Mouse (Mus musculus) 416B (cell line): ENCODE measurements at regions not wholly inside any gene's neighbourhood (a gene's known extent, or its start where the extent isn't known, plus 50 kb on each side); places are given as distances from the start of the nearest gene placed in this dataset.

Source experiments
- DNase-seq: peaks from one replicate; pipeline ENCODE4 v3.0.0; 2011; ENCODE audit warnings: low read depth

DNA sequence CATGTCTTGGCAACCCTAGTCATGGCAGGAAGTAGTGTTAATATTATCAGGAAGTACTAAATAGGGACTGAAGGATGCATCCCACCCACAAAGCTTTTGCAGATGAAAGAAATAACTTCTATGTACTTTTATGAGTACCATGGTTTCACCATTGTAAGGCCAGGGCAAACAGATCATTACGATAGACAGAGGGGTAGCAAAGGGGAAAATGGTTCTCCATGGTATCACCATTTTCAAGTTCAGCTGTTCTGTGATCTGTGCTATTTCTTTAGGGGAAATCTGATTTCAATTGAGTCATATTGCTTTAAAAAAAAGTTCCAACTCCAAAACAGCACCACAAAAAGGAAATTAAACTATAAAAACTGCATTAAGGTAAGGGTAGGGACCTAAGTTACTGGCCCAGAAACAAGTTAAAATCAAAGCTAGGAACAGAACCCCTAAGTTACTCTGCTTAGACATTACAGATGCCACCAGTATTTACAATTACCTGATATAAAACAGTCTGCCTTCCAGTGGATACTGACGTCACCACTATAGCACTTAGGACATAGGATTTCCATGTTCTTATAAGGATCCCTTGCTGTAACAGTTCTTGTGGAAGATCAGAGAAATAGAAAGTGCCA lies 610.4 kb downstream of the Bcl11a start:
- DNase-seq, result no peak

DNA sequence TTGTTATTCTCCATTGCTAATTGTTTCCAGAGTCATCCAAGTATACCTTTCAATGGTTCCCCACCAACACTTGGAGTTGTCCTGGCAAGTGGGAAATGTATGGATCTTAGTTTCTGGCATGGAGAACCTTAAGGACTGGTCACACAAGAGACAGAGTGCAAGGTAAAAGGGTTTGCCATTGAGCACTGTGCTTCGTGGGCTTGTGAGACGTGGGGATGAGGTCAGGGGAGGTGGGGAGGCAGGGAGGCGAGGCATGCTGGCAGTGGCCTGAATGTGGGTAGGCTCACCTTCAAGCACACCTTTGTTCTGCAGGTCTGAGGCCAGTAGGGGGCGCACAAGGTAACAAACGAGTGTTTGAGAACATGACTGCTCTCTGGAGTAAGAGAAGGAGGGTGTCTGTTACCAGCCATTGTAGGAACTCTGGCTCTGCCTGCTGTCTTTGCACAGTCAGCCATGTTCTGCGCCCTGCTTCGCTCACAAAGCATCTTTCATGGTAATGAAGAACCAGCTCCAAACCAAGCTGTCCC lies 612.0 kb downstream of the Bcl11a start:
- peak; percentile 2 for DNase-seq

DNA sequence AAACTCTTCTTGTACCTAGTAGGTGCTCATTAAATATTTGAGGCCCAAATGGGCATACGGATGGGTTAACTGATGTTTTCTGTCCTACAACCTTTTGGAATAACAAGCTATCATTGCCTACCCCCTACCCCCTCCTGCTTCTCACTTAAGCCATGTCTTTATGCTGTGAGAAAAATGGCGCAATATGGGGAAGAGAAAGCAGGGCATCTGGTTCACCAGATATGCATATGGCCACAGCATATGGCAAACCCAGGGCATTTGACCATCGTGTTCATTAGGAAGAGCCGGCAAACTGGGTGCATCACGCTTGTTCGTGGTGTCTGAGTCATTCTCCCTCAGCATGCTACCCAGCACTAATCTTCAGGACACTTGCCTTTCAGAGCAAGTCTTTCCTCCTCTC lies 616.1 kb downstream of the Bcl11a start:
- no peak for DNase-seq

DNA sequence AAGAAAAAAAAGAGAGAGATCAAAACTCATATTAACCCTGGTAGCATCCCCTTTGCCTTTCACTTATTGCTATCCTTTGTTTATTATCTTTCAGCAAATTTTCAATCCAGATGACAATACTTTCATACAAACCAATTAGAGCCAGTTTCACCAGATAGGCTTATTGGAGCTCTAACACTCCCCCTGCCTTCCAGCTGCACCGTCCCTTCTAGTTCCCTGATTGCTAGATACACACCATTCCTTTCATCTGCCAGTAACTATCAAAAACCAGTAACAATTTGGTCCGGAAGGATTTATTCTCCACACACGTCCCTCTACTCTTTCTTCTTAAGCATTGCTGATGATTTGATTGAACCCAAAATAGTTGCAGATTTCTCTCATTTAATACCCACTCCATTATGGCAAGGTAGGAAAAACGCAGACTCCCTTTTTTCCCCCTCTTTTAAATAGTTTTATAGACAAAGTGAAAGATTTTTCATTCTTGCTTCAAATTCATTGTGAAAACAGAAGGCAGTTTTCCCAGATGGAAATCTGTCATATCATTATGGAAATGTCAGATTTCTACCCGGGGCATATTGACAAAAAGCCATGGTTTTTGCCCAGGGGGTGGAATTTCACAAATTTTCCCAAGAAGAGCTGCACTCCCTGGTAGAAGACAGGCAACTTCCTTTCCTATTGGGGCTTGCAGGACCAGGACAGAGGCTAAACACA lies 617.3 kb downstream of the Bcl11a start:
- no peak for DNase-seq

DNA sequence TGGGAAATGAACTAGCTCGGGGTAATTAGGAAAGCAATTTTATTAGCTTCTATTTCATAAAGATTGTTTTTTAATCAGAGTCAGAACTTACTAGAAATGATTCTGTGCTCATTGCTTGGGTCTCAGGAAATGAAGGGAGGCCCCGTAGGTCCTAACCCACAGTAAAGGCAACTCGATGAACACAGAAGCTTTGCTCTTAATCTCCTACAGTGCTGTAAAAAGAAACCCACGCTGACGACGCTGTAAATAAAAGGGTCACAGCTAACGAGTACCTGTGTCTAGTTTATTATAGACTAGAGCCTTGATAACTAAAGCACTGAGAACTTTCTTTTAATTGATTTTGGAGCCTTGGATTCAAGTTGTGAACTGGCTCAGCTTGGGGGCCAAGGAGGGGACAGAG lies 618.7 kb downstream of the Bcl11a start:
- DNase-seq, result no peak

DNA sequence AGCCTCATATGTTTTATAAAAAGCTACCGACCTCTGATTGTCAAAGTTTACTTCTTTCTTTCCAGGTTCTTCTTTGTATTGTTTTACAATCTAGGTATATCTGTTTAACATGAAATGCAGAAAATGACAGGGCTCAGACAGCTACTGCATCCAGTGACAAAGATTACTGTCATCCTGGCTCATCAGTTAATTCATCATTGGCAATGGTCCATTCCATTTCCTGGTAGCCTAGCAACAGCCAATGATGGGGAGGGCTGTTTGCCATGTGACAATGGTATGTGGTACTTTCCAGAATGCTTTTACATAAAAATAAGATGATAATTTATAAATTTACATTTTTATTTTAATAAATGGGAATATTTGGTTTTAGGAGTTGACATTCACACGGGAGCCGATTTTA lies 630.9 kb downstream of the Bcl11a start:
- no peak for DNase-seq

DNA sequence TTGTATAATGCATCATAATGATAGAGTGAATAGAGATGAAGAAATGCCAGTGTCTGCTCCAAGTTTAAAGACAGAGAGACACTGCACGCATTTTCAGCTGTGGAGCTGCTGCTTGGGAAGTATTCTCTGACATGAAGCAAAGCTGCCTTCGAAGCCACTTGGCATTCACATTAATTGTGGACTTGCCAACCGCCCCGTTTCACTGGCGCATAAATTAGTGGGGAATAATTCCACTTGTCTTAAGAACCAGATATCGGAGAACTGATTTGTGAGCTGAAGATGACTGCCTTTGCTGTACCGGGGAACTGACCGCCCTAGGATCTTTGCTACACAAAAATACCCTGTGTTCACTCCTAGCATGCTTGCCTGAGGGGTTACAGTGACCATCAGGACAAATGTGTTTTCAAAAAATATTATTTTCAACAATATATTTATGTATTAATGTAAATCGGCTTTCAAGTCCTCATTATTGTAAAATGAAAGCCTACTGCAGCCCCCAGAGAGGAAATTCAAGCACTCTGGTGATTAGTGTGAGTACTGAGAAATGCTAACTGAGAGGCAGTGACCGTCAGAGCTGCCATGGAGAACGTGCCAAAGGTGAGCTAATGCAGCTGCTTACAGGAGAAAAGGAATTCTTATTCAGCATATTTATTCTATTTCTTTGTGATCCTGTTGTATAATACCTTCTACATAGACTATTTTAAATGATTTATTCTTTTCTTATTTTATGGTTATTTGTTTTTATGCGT lies 638.9 kb downstream of the Bcl11a start:
- DNase-seq, result no peak

DNA sequence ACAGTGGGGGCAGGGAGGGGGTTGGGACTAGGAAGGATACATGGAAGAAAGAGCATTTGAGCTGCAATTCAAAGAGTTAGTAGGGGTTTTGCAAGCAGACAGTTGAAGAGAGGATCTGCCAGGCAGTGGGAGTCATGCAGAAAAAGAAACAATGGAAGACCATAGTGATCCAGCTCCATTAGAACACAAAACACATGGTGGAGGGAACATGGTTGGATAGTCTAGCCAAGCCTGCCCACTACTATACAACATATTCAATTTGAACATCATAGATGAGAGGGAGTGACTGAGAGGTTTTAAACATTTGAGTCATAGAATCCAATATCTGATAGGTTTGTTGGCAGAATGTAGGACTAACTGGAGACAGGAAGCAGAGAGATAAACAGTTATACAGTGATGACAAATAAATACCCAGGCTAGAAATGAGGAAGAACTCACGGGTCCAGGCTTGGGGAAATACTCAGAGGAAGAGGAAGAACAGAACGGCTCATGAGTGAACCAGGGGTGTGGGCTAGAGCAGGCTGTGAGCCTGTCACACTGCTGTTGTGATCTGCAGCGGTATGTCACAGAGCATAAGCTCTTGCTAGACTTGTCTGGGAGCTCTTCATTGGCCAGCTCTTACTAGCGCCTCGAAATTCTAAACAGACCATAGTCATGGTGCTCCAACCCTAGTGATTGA lies 646.5 kb downstream of the Bcl11a start:
- no peak for DNase-seq

DNA sequence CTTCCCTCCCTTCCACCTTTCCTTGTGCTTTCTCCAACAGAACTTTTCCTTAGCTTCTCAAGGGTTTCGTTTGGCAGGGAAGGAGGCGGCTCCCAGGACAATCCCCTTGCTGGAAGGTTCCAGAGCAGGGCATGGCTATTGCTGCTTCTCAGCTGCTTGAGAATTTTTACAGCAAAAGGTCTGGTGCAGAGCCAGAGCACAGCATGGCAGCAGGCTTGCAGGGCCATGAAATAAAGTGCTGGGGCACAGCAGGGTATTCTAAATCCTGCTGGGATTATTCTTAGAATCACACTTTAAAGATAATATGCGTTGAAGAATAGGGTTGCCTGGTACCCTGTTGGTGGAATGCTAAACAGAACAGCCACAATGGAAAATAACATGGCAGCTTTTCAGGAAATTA lies 648.5 kb downstream of the Bcl11a start:
- DNase-seq, result no peak

DNA sequence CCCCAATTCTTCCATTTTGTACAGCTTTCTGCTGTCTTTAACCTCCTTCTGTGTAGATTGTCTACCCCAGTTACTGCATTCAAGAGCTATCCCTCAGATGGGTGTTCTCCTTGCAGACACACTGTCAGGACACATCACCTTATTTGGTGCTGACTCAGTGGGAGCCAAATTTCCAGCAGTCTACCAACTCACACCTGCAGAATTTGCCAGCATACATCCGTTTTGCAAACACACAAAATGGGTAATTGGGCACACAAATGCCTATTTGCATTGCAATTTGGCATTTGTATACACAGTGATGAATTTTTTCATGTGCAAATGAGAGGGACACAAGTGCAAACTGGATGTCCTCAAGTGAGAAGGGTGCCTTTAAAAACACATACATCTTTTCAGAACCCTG lies 649.5 kb downstream of the Bcl11a start:
- DNase-seq, result no peak

DNA sequence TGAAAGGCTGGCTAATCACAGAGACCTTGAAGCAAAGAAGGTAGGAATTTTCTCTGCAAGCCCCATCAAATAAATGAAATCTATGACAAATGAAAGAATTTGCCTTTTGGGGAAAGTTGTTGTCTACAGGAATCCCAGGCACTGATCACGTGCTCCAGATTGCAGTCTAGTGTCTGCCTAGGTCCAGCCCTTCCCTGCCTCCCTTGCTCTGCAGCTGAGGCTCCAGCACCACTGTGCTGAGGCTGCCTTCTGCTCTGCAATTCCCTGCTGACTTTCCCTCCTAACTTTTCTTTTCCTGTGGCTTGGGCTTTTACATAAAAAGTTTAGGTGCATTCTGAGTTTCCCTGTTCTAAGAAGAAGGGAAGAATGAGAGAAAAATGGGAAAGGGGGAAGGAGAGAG lies 653.6 kb downstream of the Bcl11a start:
- DNase-seq, result no peak

DNA sequence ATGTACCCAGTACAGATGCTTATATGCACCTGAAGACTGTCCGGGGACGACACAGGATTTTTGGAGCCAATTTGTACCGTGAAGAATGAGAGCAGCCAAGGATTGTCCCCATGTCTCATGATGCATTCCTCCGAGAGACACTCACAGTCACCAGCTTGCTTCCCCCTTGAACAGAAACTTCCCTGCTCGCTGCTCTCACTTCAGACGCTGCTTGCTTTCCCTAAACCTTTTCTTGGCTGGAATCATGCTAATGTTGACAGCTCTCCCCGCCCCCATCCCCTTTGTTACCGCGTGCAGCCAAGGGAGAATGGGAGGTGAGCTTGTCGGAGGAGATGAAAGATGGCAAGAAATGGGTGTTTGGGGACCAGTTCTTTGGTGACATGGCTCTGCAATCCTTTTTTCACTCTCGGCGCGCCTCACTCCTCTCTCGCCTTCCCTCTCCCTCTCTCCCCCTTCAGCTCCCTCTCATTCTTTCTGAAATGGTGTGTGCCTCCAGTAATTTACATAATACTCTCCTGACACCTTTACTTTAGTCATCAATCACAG lies 661.9 kb downstream of the Bcl11a start:
- no peak for DNase-seq

DNA sequence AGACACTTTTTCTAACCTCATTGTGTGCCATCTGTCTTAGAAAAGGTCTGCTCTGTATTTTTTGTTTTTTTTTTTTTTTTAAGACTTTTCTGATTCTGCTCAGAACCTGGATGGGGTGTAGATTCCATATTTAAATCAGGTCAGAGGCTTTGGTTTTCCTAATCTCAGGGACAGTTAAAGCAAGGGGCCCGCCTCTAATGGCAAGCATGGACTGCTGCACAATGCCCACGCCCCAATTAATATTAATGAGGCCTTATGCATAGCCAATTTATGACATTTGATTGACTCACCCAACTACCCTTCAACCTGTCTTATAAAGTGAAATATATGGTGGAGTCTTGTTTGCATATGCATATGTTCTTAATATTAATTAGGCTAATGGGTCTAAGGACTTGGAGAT lies 662.6 kb downstream of the Bcl11a start:
- no peak for DNase-seq

DNA sequence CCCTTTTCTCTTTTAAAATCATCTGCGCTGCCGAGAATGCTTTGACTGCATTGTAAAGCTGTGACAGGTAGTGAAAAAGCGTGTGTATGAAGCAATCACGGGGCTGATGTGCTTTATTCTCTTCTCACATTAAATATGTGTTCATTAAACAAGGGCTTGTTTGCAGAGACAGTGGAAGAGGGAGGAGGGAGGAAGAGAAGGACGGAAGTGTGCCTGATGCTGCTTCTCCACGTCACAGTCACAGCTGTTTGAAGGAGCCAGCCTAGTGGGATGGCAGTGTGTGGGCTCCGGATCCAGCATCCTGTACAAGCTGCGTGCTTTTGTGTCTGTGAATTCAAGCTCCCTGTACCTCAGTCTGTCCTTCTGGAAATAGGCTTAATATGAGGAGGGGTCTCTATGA lies 664.7 kb downstream of the Bcl11a start:
- DNase-seq, result no peak

DNA sequence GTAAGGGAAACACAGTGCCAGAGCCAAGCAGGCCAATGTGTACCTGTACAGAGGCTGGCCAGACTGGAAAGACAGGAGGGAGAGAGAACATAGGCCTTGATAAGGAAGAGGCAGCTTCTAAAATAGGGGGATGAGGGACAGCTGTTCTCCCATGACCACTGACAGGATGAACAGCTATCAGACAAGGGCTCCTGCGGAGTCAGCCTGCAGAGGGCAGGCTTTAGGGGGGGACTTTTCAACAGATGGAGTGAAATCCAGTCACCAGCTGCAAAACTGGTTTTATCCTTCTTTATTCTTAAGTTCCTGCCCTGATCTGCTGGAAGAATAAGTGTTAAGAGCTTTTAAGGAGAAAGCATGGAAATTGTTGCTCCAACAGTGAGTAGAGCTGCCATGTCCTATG lies 665.6 kb downstream of the Bcl11a start:
- no peak for DNase-seq

DNA sequence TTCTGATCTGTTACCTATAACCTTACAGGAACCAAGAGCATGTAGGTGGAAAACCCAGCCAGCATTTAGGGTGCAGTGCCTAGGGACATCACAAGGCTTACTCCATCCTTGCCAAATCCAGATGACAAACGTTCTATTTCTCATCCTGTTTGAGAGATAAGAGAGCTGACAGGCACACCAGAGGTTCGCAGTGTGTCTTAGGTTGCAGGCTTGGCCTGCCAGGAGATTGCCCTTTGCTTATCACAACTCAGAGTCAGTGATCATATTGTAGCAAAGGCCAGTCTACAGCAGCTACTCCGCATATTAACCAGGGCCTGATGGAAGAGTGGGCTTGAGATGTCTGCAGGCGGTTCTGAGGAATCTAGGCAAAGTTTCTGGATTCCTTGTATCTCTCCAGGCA lies 668.0 kb downstream of the Bcl11a start:
- no peak for DNase-seq

DNA sequence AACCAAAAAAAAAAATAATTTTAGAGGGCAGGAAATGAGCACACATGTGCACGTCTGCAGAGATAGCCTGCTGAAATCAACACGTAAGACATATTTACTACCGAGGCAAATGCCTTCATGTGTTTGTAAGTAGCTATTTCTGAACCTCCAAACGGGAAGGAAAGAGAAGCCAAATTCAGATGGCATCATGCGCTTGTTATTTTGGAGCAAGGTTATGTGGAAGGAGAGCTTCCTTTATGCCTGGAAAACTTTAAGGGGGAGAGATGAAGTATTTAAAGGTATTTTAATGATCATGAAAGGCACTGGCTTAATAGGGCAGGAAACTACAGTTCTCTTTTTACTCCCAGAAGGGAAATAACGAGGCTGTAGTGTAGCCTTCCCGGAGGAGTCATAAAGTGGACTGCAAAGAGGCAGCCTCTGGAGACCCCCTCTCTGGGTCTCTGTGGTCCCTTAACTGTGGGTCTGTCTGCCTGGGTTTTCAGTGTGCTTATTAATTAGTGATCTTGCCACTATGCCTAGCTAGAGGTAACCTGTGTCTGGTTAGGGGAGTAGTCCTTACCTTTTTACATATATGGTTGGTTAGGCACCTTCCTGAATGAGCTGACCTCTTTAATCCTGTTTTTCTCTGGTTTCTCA lies 672.4 kb downstream of the Bcl11a start:
- no peak for DNase-seq

DNA sequence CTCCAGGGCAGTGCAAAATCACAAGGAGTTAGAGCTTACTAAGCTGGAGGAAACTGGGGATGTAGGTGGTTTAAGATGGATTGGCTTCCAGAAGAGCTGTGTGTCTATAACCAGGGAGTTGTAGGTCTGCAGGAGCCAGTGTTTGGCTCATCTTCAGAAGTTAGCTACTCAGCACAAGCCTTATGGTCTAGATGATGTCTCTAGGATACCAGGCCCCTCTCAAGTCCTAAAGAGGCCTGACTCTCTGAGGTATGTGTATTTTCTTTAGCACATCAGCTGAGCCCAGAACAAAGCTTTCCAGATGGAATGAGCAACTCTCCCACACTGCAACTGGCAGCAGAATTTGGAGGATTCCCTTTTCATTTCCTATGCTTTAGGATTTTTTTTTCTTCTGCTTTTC lies 680.3 kb downstream of the Bcl11a start:
- no peak for DNase-seq

DNA sequence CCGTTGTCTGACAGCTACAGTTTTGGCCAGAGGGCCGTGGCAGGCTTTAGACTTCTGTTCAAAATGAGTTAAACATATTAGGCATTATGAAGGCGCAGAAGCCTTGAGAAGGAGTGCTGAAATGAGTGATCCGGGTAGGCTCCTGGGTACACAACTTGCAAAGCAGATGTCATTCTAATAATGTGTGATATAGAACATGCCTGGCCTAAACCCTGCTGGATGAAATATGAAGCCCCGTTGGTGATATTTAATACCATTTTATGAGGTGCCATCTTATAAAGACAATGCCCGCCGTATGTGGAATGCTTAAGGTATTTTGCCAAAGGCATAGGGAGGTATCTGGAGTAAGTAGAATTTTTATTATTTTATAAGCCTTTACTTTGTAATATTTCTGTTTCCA lies 705.6 kb downstream of the Bcl11a start:
- no peak for DNase-seq

DNA sequence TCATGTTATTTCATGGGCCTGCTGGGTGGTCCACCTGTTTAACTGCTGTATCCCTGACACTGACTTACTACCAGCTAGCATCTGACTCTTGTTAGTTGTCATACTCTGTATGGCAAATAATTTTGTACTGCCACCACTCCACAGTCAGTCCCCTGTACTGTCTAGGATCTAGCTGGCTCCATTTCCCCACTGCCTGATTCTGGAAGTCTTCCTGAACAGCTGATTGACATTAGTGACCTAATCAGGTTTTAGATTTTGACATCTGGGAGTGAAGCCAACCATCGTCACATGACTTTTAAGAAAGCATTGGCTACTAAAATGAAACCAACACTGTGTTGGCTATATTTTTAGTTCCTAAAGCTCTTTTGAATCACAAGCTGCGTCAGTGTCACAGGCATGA lies 711.3 kb downstream of the Bcl11a start:
- no peak for DNase-seq

DNA sequence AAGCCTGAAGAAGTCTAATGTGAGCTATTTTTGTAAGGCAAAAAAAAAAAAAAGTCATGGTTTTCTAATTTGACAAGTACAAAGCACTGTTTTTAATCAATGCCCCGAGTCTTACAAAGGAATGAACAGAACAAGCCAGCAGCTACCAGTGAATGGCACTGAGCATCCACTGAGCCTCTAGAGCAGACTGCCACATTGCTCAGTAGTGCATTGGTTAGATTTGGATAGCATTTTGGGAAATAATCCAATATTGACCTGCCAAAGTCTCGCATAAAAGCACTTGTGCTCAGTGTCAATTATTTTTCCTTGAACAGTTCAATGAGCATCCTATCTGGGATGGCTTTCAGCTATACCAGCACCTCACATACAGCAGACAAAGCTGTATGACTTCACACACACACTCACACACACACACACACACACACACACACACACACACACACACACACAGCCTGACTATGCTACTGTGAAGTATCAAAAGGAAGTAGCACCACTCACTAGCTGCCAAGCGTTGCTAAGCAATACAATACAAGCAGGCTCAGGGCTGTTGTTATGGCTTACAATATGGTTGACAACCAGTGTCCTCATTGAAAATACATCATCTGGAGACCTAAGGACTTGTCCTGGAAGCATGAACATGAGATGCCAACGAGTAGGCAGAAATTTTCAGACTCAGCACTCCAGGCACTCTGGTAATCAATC lies 717.8 kb downstream of the Bcl11a start:
- no peak for DNase-seq
